24 mouse cellular contexts compared by ENCODE assay signal in the genomic region with DNA sequence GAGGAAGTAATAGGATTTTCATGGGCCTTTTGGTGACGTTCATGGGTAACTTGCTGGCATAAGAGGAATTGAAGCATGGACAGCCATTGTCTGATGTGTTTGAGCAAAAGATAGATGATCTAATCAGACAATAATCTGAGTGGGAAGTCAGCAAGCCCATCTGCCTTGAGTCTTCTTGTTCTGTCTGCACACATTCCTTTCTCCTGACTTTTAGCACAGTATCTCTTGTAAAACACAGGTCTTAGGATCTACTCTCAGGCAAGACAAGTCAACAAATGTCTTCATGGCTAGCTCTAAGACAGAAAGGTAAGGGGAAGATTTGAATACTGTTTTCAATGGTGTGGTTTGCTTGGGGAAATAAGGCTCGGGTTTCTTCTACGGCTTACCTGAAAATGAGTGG.
DNase-seq lines count a peak whose midpoint lies in the region; ATAC-seq and TF ChIP-seq lines count a peak whose summit lies in the region.
"Had no signal": no experiment of that assay in that cellular context is flagged by ENCODE, and none has a peak within 500 bp of the region (broad histone marks: within the 10 kb centered on the region; RNA-seq: fewer than 3 reads in every experiment).

No protein-coding gene starts in this region.

- H3K4me3 ChIP-seq in spleen, adult 2 months (ENCODE audit: extremely low read depth, insufficient read depth, insufficient read length), result no peak overlapping the region
- H3K4me3 ChIP-seq in embryonic fibroblast, embryonic 13.5 days (ENCODE audit: insufficient read depth, low read length), result no peak overlapping the region
- H3K4me3 ChIP-seq in kidney, embryonic 15.5 days (replicated peaks), result no peak overlapping the region
- H3K4me3 ChIP-seq: embryonic facial prominence, embryonic 10.5 days; embryonic facial prominence, embryonic 12.5 days; erythroblast, embryonic 14.5 days; forebrain, embryonic 10.5 days; forebrain, embryonic 12.5 days had no signal

- H3K4me1 ChIP-seq in spleen, adult 2 months (ENCODE audit: control insufficient read depth, insufficient read depth, insufficient read length), result peaks cover 49% of the 10 kb centered on the region
- H3K4me1 ChIP-seq in embryonic fibroblast, embryonic 13.5 days (ENCODE audit: control insufficient read depth, insufficient read depth, low read length), result no peaks in the 10 kb centered on the region; the same call in 1 of the 2 replicates
- H3K4me1 ChIP-seq in kidney, embryonic 15.5 days, result peaks cover 7% of the 10 kb centered on the region; the same call in 1 of the 2 replicates

- H3K27ac ChIP-seq in spleen, adult 2 months (ENCODE audit: insufficient read depth, low read length), result peak overlapping the region; percentile 92
- peak overlapping the region; percentile 29; the same call in 1 of the 2 replicates for H3K27ac ChIP-seq in embryonic fibroblast, embryonic 13.5 days (ENCODE audit: insufficient read depth, low read length)
- no peak overlapping the region for H3K27ac ChIP-seq in kidney, embryonic 15.5 days
- H3K27ac ChIP-seq: embryonic facial prominence, embryonic 10.5 days; embryonic facial prominence, embryonic 12.5 days; forebrain, embryonic 10.5 days; forebrain, embryonic 12.5 days had no signal

- no peaks in the 10 kb centered on the region for H3K9me3 ChIP-seq in kidney, embryonic 15.5 days (replicated peaks)
- H3K9me3 ChIP-seq: embryonic facial prominence, embryonic 10.5 days; embryonic facial prominence, embryonic 12.5 days; forebrain, embryonic 10.5 days; forebrain, embryonic 12.5 days; G1E had no signal

- TF ChIP-seq CTCF in spleen, adult 2 months (IDR thresholded peaks at IDR 0.05; ENCODE audit: extremely low read depth, insufficient read depth, insufficient read length, insufficient replicate concordance), result no peak
- TF ChIP-seq CTCF in embryonic fibroblast, embryonic 13.5 days (IDR thresholded peaks at IDR 0.05; ENCODE audit: borderline replicate concordance, insufficient read depth, low read length), result no peak

- WGBS in spleen, adult 2 months, result 65% methylated on average over 3 of the region's 3 CpGs
- WGBS in kidney, embryonic 15.5 days, result 83% methylated on average over 3 of the region's 3 CpGs

- H3K9ac ChIP-seq in kidney, embryonic 15.5 days, result no peak overlapping the region
- H3K9ac ChIP-seq: embryonic facial prominence, embryonic 12.5 days; forebrain, embryonic 12.5 days had no signal

- no peaks in the 10 kb centered on the region; the same call in 1 of the 2 replicates for H3K36me3 ChIP-seq in spleen, adult 2 months (ENCODE audit: control insufficient read depth, insufficient read depth, low read length)
- no peaks in the 10 kb centered on the region for H3K36me3 ChIP-seq in kidney, embryonic 15.5 days
- H3K36me3 ChIP-seq: embryonic facial prominence, embryonic 10.5 days; embryonic facial prominence, embryonic 12.5 days; forebrain, embryonic 10.5 days; forebrain, embryonic 12.5 days; G1E had no signal

- no peak for TF ChIP-seq POLR2A in spleen, adult 2 months (IDR thresholded peaks at IDR 0.05; ENCODE audit: low read depth, low read length)
- TF ChIP-seq POLR2A in embryonic fibroblast, embryonic 13.5 days (IDR thresholded peaks at IDR 0.05; ENCODE audit: low read depth, low read length), result no peak

- H3K27me3 ChIP-seq in spleen, adult 2 months (ENCODE audit: control insufficient read depth, insufficient read depth, low read length), result no peaks in the 10 kb centered on the region
- H3K27me3 ChIP-seq in kidney, embryonic 15.5 days, result no peaks in the 10 kb centered on the region; the same call in 1 of the 2 replicates
- H3K27me3 ChIP-seq: CH12.LX; embryonic facial prominence, embryonic 12.5 days had no signal

- no peak for DNase-seq in spleen, adult 2 months (ENCODE audit: low read depth in 1 of 2, low spot score in 2 of 2)
- no peak for DNase-seq in spleen, adult 18-20 months
- DNase-seq in kidney, adult 11 months, result no peak
- DNase-seq: adrenal gland, adult 8-10 months; adrenal gland, postnatal 14 days; adrenal gland, postnatal 36 days; cerebellum, adult 11-12 months; cerebellum, adult 2 months; cerebellum, adult 9-10 months; cerebellum, postnatal 10 days; cerebellum, postnatal 25 days had no signal

- no peak overlapping the region for H3K4me2 ChIP-seq in kidney, embryonic 15.5 days
- H3K4me2 ChIP-seq: embryonic facial prominence, embryonic 12.5 days; forebrain, embryonic 12.5 days had no signal

- ATAC-seq in kidney, embryonic 15.5 days (replicated peaks; ENCODE audit: low FRiP score), result no peak
- ATAC-seq: activated CD4-positive, CD25-positive, alpha-beta regulatory T cell, adult 4 months; CD4-positive, CD25-positive, alpha-beta regulatory T cell, adult 4 months; forebrain, embryonic 14.5 days; forebrain, embryonic 16.5 days had no signal
